Mouse (Mus musculus): ENCODE data around the gene Gm4969.
A peak's percentile ranks its signal among the peaks of the same experiment; 100 is the strongest.

Gm4969 gene

DNA sequence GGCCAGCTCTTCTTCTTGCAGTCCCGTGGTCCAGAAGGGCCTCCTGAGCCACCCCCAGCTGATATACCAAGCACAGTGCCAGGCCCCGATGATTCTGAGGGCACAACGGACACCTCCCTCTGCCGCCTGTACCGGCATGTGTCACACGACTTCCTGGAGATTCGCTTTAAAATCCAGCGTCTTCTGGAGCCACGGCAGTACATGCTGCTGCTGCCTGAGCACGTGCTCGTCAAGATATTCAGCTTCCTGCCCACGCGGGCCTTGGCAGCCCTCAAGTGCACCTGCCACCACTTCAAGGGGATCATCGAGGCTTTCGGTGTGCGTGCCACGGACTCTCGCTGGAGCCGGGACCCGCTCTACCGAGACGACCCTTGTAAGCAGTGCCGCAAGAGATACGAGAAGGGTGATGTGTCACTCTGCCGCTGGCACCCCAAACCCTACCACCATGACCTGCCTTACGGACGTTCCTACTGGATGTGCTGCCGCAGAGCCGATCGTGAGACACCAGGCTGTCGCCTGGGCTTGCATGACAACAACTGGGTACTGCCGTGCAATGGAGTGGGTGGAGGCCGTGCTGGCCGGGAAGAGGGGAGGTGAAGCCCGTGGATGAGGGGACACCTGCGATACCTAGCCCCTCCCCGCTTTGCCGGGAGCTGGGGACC lies 18.6 kb upstream of the Gm4969 start:
- DNase-seq (ENCODE audit: low spot score): no peak

GRCm38 (mm10) chr7:19136168-19136567 lies 18.0 kb upstream of the Gm4969 start:
- no peak for DNase-seq (ENCODE audit: low spot score)

- peak; percentile 96 for DNase-seq (ENCODE audit: low spot score)
Measured at GRCm38 (mm10) chr7:19131324-19131848, 13.2 kb upstream of the Gm4969 start.

- no peak for DNase-seq (ENCODE audit: low spot score)
Measured at GRCm38 (mm10) chr7:19130657-19131056, 12.5 kb upstream of the Gm4969 start.

GRCm38 (mm10) chr7:19129396-19129795 lies 11.2 kb upstream of the Gm4969 start:
- DNase-seq (ENCODE audit: low spot score): no peak

GRCm38 (mm10) chr7:19127744-19128143 lies 9.6 kb upstream of the Gm4969 start:
- no peak for DNase-seq (ENCODE audit: low spot score)

DNA sequence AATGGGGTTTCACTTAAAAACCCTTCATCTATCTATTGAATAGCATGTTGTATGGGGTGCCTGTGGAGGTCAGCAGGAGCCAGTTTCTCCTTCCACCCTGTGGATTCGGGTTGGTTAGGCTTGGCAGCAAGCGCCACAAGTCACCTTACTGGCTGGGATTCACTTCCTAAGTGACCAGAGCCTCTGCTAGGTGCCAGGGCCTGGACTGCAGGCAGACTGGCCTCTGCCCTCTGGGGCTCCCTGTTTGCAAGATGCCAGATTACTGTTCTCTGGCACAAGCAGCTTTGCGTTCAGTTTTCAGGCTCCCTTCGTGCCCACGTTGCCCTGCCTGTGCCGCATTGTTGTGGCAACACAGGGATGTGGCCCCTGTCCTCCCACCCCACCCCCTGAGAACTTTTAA lies 6.5 kb upstream of the Gm4969 start:
- no peak for DNase-seq (ENCODE audit: low spot score)

DNA sequence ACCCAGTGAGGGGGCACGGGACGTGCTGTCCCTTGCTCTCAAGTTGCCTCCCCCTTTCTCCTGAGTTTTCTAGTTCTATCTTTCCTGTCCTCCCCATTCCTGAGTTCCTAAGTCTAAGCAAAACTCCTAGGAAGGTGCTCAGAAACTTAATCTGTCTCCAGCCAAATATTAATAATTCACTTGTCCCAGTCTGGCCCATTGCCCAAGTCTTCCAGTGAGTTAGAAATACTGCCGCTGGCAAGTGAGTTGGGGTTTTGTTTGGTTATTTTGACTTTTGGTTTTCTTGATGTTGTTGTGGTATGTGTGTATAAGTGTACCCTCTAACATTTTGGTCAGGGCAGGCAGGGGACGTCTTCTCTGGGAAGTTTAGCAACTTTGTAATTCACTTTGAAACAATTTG lies 3.5 kb upstream of the Gm4969 start:
- no peak for DNase-seq (ENCODE audit: low spot score)

DNA sequence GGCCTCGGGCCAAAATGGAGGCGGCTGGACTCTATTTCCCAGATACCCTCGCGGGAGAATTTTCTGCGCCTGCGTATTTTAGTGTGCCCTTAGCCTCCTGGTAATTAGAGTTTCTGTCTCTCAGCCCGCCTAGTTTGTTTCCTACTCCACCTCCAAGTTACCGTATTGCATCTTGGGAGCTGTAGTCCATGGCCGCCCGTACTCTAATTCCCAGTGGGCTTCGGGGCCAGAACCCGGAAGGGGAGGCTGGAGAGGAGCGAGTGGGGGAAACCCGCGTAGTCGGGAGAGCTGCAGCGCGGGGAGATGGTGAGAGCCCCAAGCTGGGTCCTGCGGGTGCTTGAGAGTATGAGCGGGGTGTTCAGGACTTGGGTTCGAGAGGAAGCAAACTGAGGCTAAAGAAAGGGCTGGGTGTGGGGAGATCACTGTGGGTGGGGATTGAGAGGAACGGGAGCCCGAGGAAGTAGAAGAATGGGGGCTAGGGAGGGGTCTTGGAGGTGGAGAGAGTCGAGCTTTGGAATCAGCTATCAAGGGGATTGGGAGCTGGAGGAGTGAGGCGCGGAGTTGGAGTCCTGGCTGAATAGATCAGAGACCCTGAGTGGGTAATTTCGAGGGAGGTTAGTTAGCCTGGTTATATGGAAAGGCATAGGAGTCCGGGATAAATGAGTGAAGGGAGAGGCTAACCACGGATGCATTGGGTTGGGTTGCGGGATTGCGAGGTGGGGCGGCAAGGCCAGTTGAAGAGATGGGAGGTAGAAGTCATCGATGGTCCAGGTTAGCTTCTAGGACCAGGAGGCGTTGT lies 1.7 kb upstream of the Gm4969 start, which contains the start of gene Fbxo46:
TSS of gene Fbxo46 (plus strand) at position 229 of the 799 bp plus-strand sequence.
- peak; percentile 97 for DNase-seq (ENCODE audit: low spot score)

GRCm38 (mm10) chr7:19119083-19119482 lies 915 bp upstream of the Gm4969 start:
- no peak for DNase-seq (ENCODE audit: low spot score)

- DNase-seq (ENCODE audit: low spot score): no peak
Measured at GRCm38 (mm10) chr7:19109565-19109964, 8.6 kb downstream of the Gm4969 start.

GRCm38 (mm10) chr7:19107436-19107835 lies 10.7 kb downstream of the Gm4969 start:
- DNase-seq (ENCODE audit: low spot score): no peak

DNA sequence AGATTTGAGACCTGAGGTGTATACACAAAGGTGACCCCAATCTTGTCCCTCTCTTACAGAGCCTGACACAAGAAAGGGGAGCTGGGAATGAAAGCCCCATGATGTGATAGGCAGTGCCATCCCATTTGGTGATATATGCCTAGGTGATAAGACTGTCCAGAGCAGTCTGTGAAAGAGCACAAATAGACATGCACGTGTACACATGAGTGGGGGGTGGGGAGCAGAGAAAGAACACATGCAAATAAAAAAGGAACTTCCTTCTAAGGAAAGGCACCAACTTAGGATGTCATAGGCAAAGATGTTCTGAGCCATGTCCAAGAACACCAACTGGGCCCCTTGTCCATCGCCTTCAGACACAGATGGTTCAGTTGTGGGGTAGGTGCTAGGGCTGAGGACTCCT lies 13.7 kb downstream of the Gm4969 start:
- no peak for DNase-seq (ENCODE audit: low spot score)

DNA sequence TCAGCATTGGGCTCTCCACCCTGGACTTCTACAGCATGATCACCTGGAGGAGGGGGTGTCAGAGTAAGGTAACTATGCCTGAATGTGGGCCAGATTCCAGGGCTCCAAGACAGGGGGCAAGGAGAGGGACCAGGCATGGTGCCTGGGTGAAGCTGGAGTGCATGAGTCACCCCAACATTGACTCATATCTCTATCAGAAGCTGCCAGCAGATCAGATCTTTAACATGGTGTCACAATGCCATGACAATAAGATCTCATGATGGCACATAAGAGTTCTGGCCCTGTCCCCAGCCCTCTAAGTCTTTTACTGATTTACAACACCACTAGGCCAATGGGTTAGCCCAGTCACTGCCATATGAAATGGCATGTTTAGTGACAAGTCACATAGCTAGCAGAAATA lies 14.4 kb downstream of the Gm4969 start:
- DNase-seq (ENCODE audit: low spot score): no peak

GRCm38 (mm10) chr7:19100290-19100689 lies 17.9 kb downstream of the Gm4969 start:
- no peak for DNase-seq (ENCODE audit: low spot score)

DNA sequence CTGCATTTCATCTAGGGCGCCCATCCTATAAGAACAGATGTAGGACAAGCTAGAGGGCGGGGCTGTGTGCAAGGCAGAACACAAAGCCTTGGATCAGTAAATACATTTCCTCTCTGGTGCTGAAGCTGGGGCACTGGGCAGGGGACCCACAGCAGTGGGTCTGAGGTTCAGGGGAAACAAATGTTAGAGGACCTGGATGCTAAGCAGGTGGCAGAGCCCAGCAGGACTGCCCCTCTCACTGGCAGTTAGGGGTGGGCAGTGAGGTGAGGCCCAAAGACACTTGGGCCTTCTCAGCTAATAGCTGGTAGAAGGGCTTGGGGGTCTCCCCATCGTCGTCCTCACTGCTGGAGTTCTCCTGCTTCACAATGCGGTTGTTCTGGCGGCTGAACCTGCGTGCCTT lies 19.4 kb downstream of the Gm4969 start:
- no peak for DNase-seq (ENCODE audit: low spot score)

DNA sequence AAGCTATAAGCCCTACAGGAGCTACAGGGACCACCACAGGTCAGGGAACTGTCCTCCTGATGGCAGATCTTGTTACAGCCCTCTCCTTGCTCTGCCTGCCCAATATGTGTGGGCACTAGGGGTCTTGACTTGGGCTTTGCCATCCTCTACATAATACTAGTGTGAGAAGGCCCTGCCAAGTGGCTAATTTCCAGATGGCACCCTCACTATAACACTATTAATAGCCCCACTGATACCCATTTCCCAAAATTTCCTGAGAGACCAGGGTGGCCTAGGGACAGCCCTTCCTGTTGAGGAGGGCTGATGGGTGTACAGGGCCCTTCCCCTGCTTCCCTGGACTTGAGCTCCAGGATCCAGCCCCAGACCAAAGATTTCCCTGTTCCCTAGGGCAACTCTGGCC lies 20.3 kb downstream of the Gm4969 start:
- no peak for DNase-seq (ENCODE audit: low spot score)

DNA sequence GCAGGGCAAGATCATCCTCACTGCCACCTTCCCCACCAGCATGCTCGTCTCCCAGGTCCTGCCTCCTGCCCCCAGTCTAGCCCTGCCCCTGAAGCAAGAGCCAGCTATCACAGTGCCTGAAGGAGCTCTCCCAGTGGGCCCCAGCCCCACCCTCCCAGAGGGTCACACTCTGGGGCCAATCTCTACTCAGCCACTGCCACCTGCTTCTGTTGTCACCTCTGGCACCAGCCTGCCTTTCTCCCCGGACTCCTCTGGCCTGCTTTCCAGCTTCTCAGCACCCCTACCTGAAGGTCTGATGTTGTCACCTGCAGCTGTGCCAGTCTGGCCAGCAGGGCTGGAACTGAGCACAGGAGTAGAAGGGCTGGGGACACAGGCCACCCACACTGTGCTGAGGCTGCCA lies 21.0 kb downstream of the Gm4969 start:
- no peak for DNase-seq (ENCODE audit: low spot score)

DNA sequence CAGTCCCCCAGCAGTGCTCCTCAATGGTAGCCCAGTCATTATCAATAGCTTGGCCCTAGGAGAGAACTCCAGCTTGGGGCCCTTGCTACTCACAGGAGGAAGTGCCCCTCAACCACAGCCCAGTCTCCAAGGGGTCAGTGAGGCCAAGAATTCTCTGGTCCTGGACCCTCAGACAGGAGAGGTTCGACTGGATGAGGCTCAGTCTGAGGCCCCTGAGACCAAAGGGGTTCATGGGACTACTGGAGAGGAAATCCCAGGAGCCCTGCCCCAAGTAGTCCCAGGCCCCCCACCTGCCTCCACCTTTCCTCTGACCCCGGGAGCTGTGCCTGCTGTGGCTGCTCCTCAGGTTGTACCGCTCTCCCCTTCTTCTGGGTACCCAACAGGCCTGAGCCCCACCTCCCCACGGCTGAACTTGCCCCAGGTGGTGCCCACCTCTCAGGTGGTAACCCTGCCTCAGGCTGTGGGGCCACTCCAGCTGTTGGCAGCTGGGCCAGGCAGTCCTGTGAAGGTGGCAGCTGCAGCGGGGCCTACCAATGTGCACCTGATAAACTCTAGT lies 21.7 kb downstream of the Gm4969 start:
- no peak for DNase-seq (ENCODE audit: low spot score)

DNA sequence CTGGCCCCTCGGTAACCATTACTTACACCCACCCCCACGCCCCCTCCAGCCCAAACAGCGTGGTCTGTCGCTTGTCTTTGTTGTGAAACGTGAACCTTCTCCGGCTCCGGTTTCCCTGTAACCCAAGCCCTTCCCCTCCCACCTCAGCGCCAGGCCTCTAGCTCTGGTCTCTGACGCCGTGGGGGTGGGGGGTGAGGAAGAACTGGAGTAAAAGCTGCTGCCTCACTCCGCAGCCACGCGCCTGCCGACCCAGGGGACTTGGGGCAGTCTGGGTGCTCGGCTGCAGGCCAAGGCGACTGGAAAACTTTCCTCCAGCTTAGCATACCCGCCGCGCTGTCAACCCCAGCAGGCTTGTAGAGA lies 22.4 kb downstream of the Gm4969 start:
- peak; percentile 51 for DNase-seq (ENCODE audit: low spot score)

DNA sequence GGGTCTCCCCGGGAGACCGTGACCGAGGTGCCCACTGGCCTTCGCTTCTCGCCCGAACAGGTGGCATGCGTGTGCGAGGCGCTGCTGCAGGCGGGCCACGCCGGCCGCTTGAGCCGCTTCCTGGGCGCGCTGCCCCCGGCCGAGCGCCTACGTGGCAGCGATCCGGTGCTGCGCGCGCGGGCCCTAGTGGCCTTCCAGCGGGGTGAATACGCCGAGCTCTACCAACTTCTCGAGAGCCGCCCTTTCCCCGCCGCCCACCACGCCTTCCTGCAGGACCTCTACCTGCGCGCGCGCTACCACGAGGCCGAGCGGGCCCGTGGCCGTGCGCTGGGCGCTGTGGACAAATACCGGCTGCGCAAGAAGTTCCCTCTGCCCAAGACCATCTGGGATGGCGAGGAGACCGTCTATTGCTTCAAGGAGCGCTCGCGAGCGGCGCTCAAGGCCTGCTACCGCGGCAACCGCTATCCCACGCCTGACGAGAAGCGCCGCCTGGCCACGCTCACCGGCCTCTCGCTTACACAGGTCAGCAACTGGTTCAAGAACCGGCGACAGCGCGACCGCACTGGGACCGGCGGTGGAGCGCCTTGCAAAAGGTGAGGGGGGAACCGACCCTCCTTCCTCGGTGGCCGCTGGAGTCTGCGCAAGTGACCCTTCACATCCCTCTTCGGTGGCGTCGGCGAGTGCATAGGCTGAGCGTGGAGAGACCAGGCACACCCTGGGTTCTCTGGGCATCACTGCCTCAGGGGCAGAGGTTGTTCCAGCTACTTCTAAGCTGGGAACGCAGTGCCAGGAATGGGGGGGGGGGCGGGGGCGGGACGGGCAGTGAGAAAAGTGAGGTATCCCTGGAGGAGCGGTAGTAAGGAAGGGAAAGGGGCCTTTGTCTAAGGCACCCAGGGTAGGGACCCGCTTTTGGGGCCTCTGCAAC lies 23.1 kb downstream of the Gm4969 start:
- DNase-seq (ENCODE audit: low spot score): peak; percentile 64

GRCm38 (mm10) chr7:19094471-19094825 lies 23.7 kb downstream of the Gm4969 start, which contains the start of gene Six5:
Gene Six5 (plus strand): TSS chr7:19094594.
- DNase-seq (ENCODE audit: low spot score): peak; percentile 36
